Mouse (Mus musculus): ENCODE measurements around the gene Avl9. TPM values are rescaled to one million over a fixed set of nuclear protein-coding genes. Genes with fewer than 3 reads are reported as not detected.

The Avl9 gene
- total and polyA plus RNA-seq, 3 experiments, result 7.7 to 44.5 (median 35.0) TPM

GRCm38 (mm10) chr6:56715270-56715666 lies 569 bp downstream of the Avl9 start:
- DNase-seq (ENCODE audit: low spot score) (no peak), ATAC-seq (ENCODE audit: extremely low read depth, insufficient number of reproducible peaks, low FRiP score, poor library complexity, severe bottlenecking) (no peak)
- no peak for TF ChIP-seq POLR2AphosphoS5 (IDR thresholded peaks at IDR 0.05; ENCODE audit: insufficient replicate concordance, low read depth, low read length)
- no peak for TF ChIP-seq CTCF (IDR thresholded peaks at IDR 0.05; ENCODE audit: low read depth, low read length)
- no peak for TF ChIP-seq TAL1 (conservative IDR thresholded peaks at IDR 0.05; ENCODE audit: low read depth, low read length)
- TF ChIP-seq GATA1 (IDR thresholded peaks at IDR 0.05; ENCODE audit: borderline replicate concordance, low read length), result no peak
- no peak for TF ChIP-seq GATA2 (IDR thresholded peaks at IDR 0.05; ENCODE audit: borderline replicate concordance, low read depth, low read length)
- peaks cover 5% of the 10 kb centered on the region for H3K27me3 ChIP-seq (ENCODE audit: insufficient read depth, low read length)
- H3K36me3 ChIP-seq (replicated peaks), result peaks cover 4% of the 10 kb centered on the region
- H3K9me3 ChIP-seq (replicated peaks), result no peaks in the 10 kb centered on the region
- H3K4me1 ChIP-seq (ENCODE audit: insufficient read depth, low read depth, low read length), result peaks cover 14% of the 10 kb centered on the region
- peak overlapping the region; percentile 88 for H3K4me3 ChIP-seq (ENCODE audit: low read depth, low read length)

GRCm38 (mm10) chr6:56719071-56719470 lies 4.4 kb downstream of the Avl9 start:
- Histone ChIP-seq H3K4me3 (ENCODE audit: low read depth, low read length) (no peak overlapping the region), H3K4me1 (ENCODE audit: insufficient read depth, low read depth, low read length) (peaks cover 14% of the 10 kb centered on the region), H3K36me3 (replicated peaks) (peaks cover 14% of the 10 kb centered on the region), H3K27me3 (ENCODE audit: insufficient read depth, low read length) (no peaks in the 10 kb centered on the region), H3K9me3 (replicated peaks) (no peaks in the 10 kb centered on the region)
- TF ChIP-seq GATA1 (IDR thresholded peaks at IDR 0.05; ENCODE audit: borderline replicate concordance, low read length) (no peak), TAL1 (conservative IDR thresholded peaks at IDR 0.05; ENCODE audit: low read depth, low read length) (no peak), CTCF (IDR thresholded peaks at IDR 0.05; ENCODE audit: low read depth, low read length) (no peak), POLR2AphosphoS5 (IDR thresholded peaks at IDR 0.05; ENCODE audit: insufficient replicate concordance, low read depth, low read length) (no peak), GATA2 (IDR thresholded peaks at IDR 0.05; ENCODE audit: borderline replicate concordance, low read depth, low read length) (no peak)
- no peak for ATAC-seq (ENCODE audit: extremely low read depth, insufficient number of reproducible peaks, low FRiP score, poor library complexity, severe bottlenecking)
- no peak for DNase-seq (ENCODE audit: low spot score)

- H3K4me3 ChIP-seq (ENCODE audit: low read depth, low read length), result no peak overlapping the region
- TF ChIP-seq GATA2 (IDR thresholded peaks at IDR 0.05; ENCODE audit: borderline replicate concordance, low read depth, low read length), result no peak
- TF ChIP-seq TAL1 (conservative IDR thresholded peaks at IDR 0.05; ENCODE audit: low read depth, low read length), result no peak
- TF ChIP-seq GATA1 (IDR thresholded peaks at IDR 0.05; ENCODE audit: borderline replicate concordance, low read length), result no peak
- no peak for TF ChIP-seq POLR2AphosphoS5 (IDR thresholded peaks at IDR 0.05; ENCODE audit: insufficient replicate concordance, low read depth, low read length)
- TF ChIP-seq CTCF (IDR thresholded peaks at IDR 0.05; ENCODE audit: low read depth, low read length), result no peak
- no peak for ATAC-seq (ENCODE audit: extremely low read depth, insufficient number of reproducible peaks, low FRiP score, poor library complexity, severe bottlenecking)
Measured at GRCm38 (mm10) chr6:56720877-56721276, 6.2 kb downstream of the Avl9 start.

GRCm38 (mm10) chr6:56732545-56732944 lies 17.8 kb downstream of the Avl9 start:
- DNase-seq (ENCODE audit: low spot score), result no peak
- Histone ChIP-seq H3K9me3 (replicated peaks) (no peaks in the 10 kb centered on the region), H3K4me1 (ENCODE audit: insufficient read depth, low read depth, low read length) (no peaks in the 10 kb centered on the region), H3K36me3 (replicated peaks) (peaks cover 73% of the 10 kb centered on the region), H3K4me3 (ENCODE audit: low read depth, low read length) (no peak overlapping the region), H3K27me3 (ENCODE audit: insufficient read depth, low read length) (no peaks in the 10 kb centered on the region)
- TF ChIP-seq CTCF (IDR thresholded peaks at IDR 0.05; ENCODE audit: low read depth, low read length), result no peak
- no peak for TF ChIP-seq GATA2 (IDR thresholded peaks at IDR 0.05; ENCODE audit: borderline replicate concordance, low read depth, low read length)
- TF ChIP-seq POLR2AphosphoS5 (IDR thresholded peaks at IDR 0.05; ENCODE audit: insufficient replicate concordance, low read depth, low read length), result no peak
- TF ChIP-seq GATA1 (IDR thresholded peaks at IDR 0.05; ENCODE audit: borderline replicate concordance, low read length), result no peak
- TF ChIP-seq TAL1 (conservative IDR thresholded peaks at IDR 0.05; ENCODE audit: low read depth, low read length), result no peak
- no peak for ATAC-seq (ENCODE audit: extremely low read depth, insufficient number of reproducible peaks, low FRiP score, poor library complexity, severe bottlenecking)

More at GRCm38 (mm10) chr6:56720877-56721276, 6.2 kb downstream of the Avl9 start:
- no peaks in the 10 kb centered on the region for H3K27me3 ChIP-seq (ENCODE audit: insufficient read depth, low read length)
- H3K9me3 ChIP-seq (replicated peaks), result no peaks in the 10 kb centered on the region
- H3K36me3 ChIP-seq (replicated peaks), result peaks cover 24% of the 10 kb centered on the region
- no peak for DNase-seq (ENCODE audit: low spot score)
- H3K4me1 ChIP-seq (ENCODE audit: insufficient read depth, low read depth, low read length), result peaks cover 9% of the 10 kb centered on the region

GRCm38 (mm10) chr6:56745950-56746543 lies 31.3 kb downstream of the Avl9 start:
- TF ChIP-seq GATA2 (IDR thresholded peaks at IDR 0.05; ENCODE audit: borderline replicate concordance, low read depth, low read length), result no peak
- no peak for TF ChIP-seq POLR2AphosphoS5 (IDR thresholded peaks at IDR 0.05; ENCODE audit: insufficient replicate concordance, low read depth, low read length)
- no peak for TF ChIP-seq GATA1 (IDR thresholded peaks at IDR 0.05; ENCODE audit: borderline replicate concordance, low read length)
- TF ChIP-seq TAL1 (conservative IDR thresholded peaks at IDR 0.05; ENCODE audit: low read depth, low read length), result no peak
- no peak for TF ChIP-seq CTCF (IDR thresholded peaks at IDR 0.05; ENCODE audit: low read depth, low read length)
- Histone ChIP-seq H3K36me3 (replicated peaks) (peaks cover 28% of the 10 kb centered on the region), H3K4me1 (ENCODE audit: insufficient read depth, low read depth, low read length) (no peaks in the 10 kb centered on the region; the same call in 1 of the 2 replicates), H3K27me3 (ENCODE audit: insufficient read depth, low read length) (no peaks in the 10 kb centered on the region), H3K4me3 (ENCODE audit: low read depth, low read length) (no peak overlapping the region), H3K9me3 (replicated peaks) (no peaks in the 10 kb centered on the region)
- DNase-seq (ENCODE audit: low spot score), result no peak
- no peak for ATAC-seq (ENCODE audit: extremely low read depth, insufficient number of reproducible peaks, low FRiP score, poor library complexity, severe bottlenecking)

- no peak for DNase-seq (ENCODE audit: low spot score)
- Histone ChIP-seq H3K4me1 (ENCODE audit: insufficient read depth, low read depth, low read length) (no peaks in the 10 kb centered on the region), H3K36me3 (replicated peaks) (peaks cover 53% of the 10 kb centered on the region), H3K9me3 (replicated peaks) (no peaks in the 10 kb centered on the region), H3K4me3 (ENCODE audit: low read depth, low read length) (no peak overlapping the region), H3K27me3 (ENCODE audit: insufficient read depth, low read length) (no peaks in the 10 kb centered on the region)
- no peak for ATAC-seq (ENCODE audit: extremely low read depth, insufficient number of reproducible peaks, low FRiP score, poor library complexity, severe bottlenecking)
- TF ChIP-seq POLR2AphosphoS5 (IDR thresholded peaks at IDR 0.05; ENCODE audit: insufficient replicate concordance, low read depth, low read length) (no peak), CTCF (IDR thresholded peaks at IDR 0.05; ENCODE audit: low read depth, low read length) (no peak), GATA2 (IDR thresholded peaks at IDR 0.05; ENCODE audit: borderline replicate concordance, low read depth, low read length) (no peak), TAL1 (conservative IDR thresholded peaks at IDR 0.05; ENCODE audit: low read depth, low read length) (no peak), GATA1 (IDR thresholded peaks at IDR 0.05; ENCODE audit: borderline replicate concordance, low read length) (no peak)
Measured at GRCm38 (mm10) chr6:56753719-56754118, 39.0 kb downstream of the Avl9 start.

Measured in G1E (cell line).